Mouse (Mus musculus) stomach, embryonic 16.5 days (tissue): ENCODE measurements around the gene Tarsl2. TPM values are rescaled to one million over a fixed set of nuclear protein-coding genes. Genes with fewer than 3 reads are reported as not detected.

Experiments
- ATAC-seq: fragments of 200-750 bp; cut with Nextera tagmentation; 2 replicates; pipeline ENCODE4 v1.8.0; 2017; ENCODE audit warnings: moderate number of reproducible peaks, moderate TSS enrichment; ENCODE audit not compliant: insufficient read depth, low FRiP score
- H3K27ac ChIP-seq: fragments of 300-500 bp; sonication (generic); 2 replicates; pipeline ENCODE4 v1.5.1; 2014; ENCODE audit warnings: low read length
- H3K27me3 ChIP-seq: fragments of 300-500 bp; sonication (generic); 2 replicates; pipeline ENCODE4 v1.6.1; 2014; ENCODE audit warnings: low read length, control low read depth, mixed read lengths; ENCODE audit not compliant: control insufficient read depth, insufficient read depth
- H3K36me3 ChIP-seq: fragments of 300-500 bp; sonication (generic); 2 replicates; pipeline ENCODE4 v1.6.1; 2014; ENCODE audit warnings: low read length; ENCODE audit not compliant: control insufficient read depth, insufficient read depth
- H3K4me1 ChIP-seq: fragments of 300-500 bp; sonication (generic); 2 replicates; pipeline ENCODE4 v1.6.1; 2014; ENCODE audit warnings: low read length, control low read depth, mixed read lengths; ENCODE audit not compliant: control insufficient read depth, insufficient read depth
- H3K4me2 ChIP-seq: fragments of 300-500 bp; sonication (generic); 2 replicates; pipeline ENCODE4 v1.6.1; 2014; ENCODE audit warnings: low read depth, low read length, mixed read lengths
- H3K4me3 ChIP-seq: fragments of 300-500 bp; sonication (generic); replicated peaks from 2 replicates; pipeline ENCODE4 v1.5.1; 2014; ENCODE audit warnings: mild to moderate bottlenecking, low read length
- H3K9ac ChIP-seq: fragments of 300-500 bp; sonication (generic); 2 replicates; pipeline ENCODE4 v1.6.1; 2014; ENCODE audit warnings: low read length
- H3K9me3 ChIP-seq: fragments of 300-500 bp; sonication (generic); replicated peaks from 2 replicates; pipeline ENCODE4 v1.6.1; 2016; ENCODE audit warnings: low read length, control low read depth; ENCODE audit not compliant: control insufficient read depth
- WGBS: fragments of 180-500 bp; shearing (Covaris S2); extraction: QIAGEN DNeasy Blood & Tissue Kit; methylation state at CpG from one replicate; pipeline ENCODE4 v1.1.7; 2014; 5-methylcytosine and 5-hydroxymethylcytosine counted together
- polyA plus RNA-seq: library from polyadenylated mRNA; unstranded; fragments of >200 nt; fragmentation: Nextera tagmentation; extraction: Ambion mirVana; gene quantifications from 2 replicates; pipeline ENCODE4 v1.2.1, GENCODE M21; 2015

The Tarsl2 gene
- polyA plus RNA-seq, 1 experiment from 2014 or later, result 9.0 TPM

DNA sequence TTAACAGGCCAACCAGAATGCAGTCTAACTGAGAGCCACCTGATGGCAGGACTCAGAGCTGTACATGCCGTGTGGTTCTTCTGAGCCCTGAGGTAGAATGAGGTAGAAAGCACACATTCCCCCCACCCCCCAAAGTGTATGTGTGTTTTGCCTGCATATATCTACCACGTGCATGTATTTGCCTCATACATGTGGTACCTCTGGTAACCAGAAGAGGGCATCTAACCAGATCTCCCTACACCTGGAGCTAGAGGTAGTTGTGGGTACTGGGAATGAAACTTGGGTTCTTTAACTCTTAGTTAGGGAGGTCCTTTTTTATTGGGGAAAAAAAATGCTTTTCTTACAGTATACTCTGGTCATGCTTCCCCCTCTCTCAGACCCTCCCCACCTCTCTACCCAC, 51.8 kb downstream of the Tarsl2 start:
- no peak overlapping the region for H3K9ac ChIP-seq
- no peaks in the 10 kb centered on the region for H3K27me3 ChIP-seq
- no peak overlapping the region for H3K4me3 ChIP-seq
- peaks cover 10% of the 10 kb centered on the region; the same call in 1 of the 2 replicates for H3K36me3 ChIP-seq
- H3K27ac ChIP-seq, result no peak overlapping the region
- ATAC-seq, result no peak
- no peak overlapping the region for H3K4me2 ChIP-seq
- H3K9me3 ChIP-seq, result no peaks in the 10 kb centered on the region
- 51% methylated on average over 2 of the region's 2 CpGs for whole genome bisulfite sequencing
- peaks cover 15% of the 10 kb centered on the region for H3K4me1 ChIP-seq

DNA sequence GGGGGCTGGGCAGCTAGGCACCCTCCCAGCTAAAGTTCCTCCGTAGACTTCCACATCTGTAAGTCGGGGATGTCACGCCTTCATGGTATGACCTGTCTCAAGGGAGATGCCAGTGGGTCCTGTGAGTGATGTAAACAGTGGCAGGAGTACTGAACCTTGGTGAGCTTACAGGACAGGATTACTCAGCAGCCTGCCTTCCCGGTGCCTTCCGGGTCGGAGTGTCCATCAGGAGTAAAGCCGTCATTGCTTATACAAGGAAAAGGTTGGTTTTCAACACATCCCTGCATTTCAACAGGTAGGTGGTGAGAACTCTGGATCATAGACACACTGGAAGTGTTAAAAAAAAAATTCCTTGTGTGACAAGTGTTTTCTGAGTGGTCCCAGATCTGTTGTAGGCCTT, 57.4 kb downstream of the Tarsl2 start:
- Histone ChIP-seq H3K4me2 (no peak overlapping the region), H3K36me3 (0 out of 2 replicates have a peak, but pooled peaks cover 11% of the 10 kb centered on the region)

DNA sequence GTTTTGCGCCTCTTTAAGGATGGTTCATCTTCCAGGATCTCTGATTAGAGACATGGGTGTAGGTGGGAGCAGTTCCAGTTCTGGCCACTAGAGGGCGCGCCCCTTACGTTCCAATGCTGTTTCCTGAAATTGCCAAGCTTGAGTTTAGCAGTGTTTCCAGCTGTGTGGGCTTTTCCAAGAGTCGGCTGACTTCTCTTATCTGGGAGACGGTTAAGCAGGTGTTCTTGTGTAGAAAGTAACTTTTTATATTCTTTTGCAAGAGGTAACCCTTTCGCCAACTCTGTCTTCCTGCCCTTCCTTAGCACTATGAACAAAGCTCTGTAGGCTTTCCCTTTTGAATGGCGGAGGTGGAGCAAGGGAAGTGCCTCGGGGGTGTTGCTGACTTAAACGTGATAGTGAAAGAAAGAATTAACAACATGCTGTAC, 60.1 kb downstream of the Tarsl2 start:
- 8% methylated on average over 10 of the region's 10 CpGs for WGBS
- H3K4me2 ChIP-seq, result peak overlapping the region; percentile 49
- H3K4me3 ChIP-seq, result peak overlapping the region; percentile 37
- peak; percentile 73; the same call in 1 of the 2 replicates for ATAC-seq
- 0 out of 2 replicates have a peak, but pooled peaks cover 3% of the 10 kb centered on the region for H3K4me1 ChIP-seq
- no peaks in the 10 kb centered on the region; the same call in 1 of the 2 replicates for H3K27me3 ChIP-seq
- no peak overlapping the region; the same call in 1 of the 2 replicates for H3K27ac ChIP-seq
- H3K9ac ChIP-seq, result peak overlapping the region; percentile 43
- H3K9me3 ChIP-seq, result no peaks in the 10 kb centered on the region
- H3K36me3 ChIP-seq, result 0 out of 2 replicates have a peak, but pooled peaks cover 4% of the 10 kb centered on the region

More for the DNA sequence above, 57.4 kb downstream of the Tarsl2 start:
- Histone ChIP-seq H3K4me1 (0 out of 2 replicates have a peak, but pooled peaks cover 3% of the 10 kb centered on the region), H3K9me3 (no peaks in the 10 kb centered on the region), H3K4me3 (no peak overlapping the region), H3K27ac (no peak overlapping the region), H3K9ac (no peak overlapping the region), H3K27me3 (no peaks in the 10 kb centered on the region; the same call in 1 of the 2 replicates)
- 93% methylated on average over 7 of the region's 7 CpGs for WGBS
- no peak for ATAC-seq

DNA sequence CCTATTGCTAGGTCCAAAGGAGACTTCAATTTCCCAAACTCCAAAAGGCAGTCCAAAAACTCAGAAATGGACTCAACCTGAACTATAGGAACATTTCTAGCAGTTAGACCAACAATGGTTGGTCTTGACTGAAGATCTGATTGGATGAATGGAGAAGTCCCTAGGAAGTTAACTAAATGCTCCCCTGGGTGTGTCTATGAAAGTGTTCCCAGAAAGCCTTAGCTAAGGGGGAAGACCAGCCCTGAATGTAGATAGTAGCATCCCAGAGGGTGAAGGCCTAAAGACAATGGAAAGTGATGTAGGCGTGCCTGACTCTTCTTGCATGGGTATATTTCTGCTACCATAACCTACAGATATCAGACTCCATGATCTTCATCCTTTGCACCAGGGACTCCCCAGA, 63.8 kb downstream of the Tarsl2 start:
- Histone ChIP-seq H3K4me2 (no peak overlapping the region), H3K9me3 (no peaks in the 10 kb centered on the region), H3K36me3 (no peaks in the 10 kb centered on the region), H3K4me1 (0 out of 2 replicates have a peak, but pooled peaks cover 3% of the 10 kb centered on the region), H3K9ac (no peak overlapping the region), H3K27me3 (no peaks in the 10 kb centered on the region; the same call in 1 of the 2 replicates), H3K4me3 (no peak overlapping the region), H3K27ac (no peak overlapping the region)
- no peak for ATAC-seq
- 92% methylated on average over 1 of the region's 1 CpGs for WGBS

DNA sequence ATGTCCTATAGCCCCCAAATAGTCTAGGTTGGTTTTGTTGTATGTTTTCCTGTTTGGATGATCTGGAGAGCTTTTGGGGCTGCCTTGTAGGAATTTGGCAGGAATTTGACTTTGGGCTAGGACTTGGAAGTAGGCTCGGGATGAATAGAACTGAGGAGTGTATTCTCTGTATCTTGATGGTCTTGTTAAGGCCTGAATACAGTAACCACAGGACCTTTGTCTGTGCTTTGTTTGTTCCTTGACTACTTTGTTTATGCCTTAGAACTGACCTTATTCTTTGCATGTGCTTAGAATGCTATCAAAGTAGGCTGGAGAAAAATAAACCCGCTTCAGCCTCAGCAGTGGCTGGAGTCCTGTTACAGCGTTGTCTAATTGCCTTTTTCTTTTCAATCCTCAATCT, 65.6 kb downstream of the Tarsl2 start:
- ATAC-seq, result no peak
- no peak overlapping the region for H3K4me2 ChIP-seq
- no peaks in the 10 kb centered on the region for H3K36me3 ChIP-seq
- H3K9me3 ChIP-seq, result no peaks in the 10 kb centered on the region
- H3K27ac ChIP-seq, result no peak overlapping the region
- H3K9ac ChIP-seq, result no peak overlapping the region
- no peaks in the 10 kb centered on the region; the same call in 1 of the 2 replicates for H3K27me3 ChIP-seq
- H3K4me3 ChIP-seq, result no peak overlapping the region
- H3K4me1 ChIP-seq, result no peaks in the 10 kb centered on the region
- WGBS, result 88% methylated on average over 3 of the region's 3 CpGs

- no peaks in the 10 kb centered on the region for H3K36me3 ChIP-seq
- no peaks in the 10 kb centered on the region for H3K27me3 ChIP-seq
- H3K4me3 ChIP-seq, result no peak overlapping the region
- no peak overlapping the region for H3K9ac ChIP-seq
- H3K27ac ChIP-seq, result no peak overlapping the region
- no peak overlapping the region for H3K4me2 ChIP-seq
- H3K9me3 ChIP-seq, result no peaks in the 10 kb centered on the region
- H3K4me1 ChIP-seq, result no peaks in the 10 kb centered on the region
- WGBS, result 63% methylated on average over 5 of the region's 5 CpGs
- no peak for ATAC-seq
Observed at GRCm38 (mm10) chr7:65713782-65714181, 69.1 kb downstream of the Tarsl2 start.

- no peak overlapping the region for H3K4me2 ChIP-seq
- H3K9ac ChIP-seq, result no peak overlapping the region
- no peak overlapping the region for H3K27ac ChIP-seq
- no peaks in the 10 kb centered on the region for H3K9me3 ChIP-seq
- H3K27me3 ChIP-seq, result no peaks in the 10 kb centered on the region
- H3K4me3 ChIP-seq, result no peak overlapping the region
- no peak for ATAC-seq
- H3K36me3 ChIP-seq, result no peaks in the 10 kb centered on the region
- WGBS, result 64% methylated on average over 4 of the region's 4 CpGs
- H3K4me1 ChIP-seq, result no peaks in the 10 kb centered on the region
Observed at GRCm38 (mm10) chr7:65714304-65714703, 69.6 kb downstream of the Tarsl2 start.

- no peak overlapping the region for H3K27ac ChIP-seq
- no peaks in the 10 kb centered on the region for H3K27me3 ChIP-seq
- WGBS, result 67% methylated on average over 2 of the region's 2 CpGs
- no peaks in the 10 kb centered on the region for H3K4me1 ChIP-seq
- no peak for ATAC-seq
- no peak overlapping the region for H3K4me3 ChIP-seq
- no peaks in the 10 kb centered on the region for H3K36me3 ChIP-seq
- no peak overlapping the region for H3K4me2 ChIP-seq
- H3K9ac ChIP-seq, result no peak overlapping the region
- no peaks in the 10 kb centered on the region for H3K9me3 ChIP-seq
Observed at GRCm38 (mm10) chr7:65734024-65734423, 89.3 kb downstream of the Tarsl2 start.

DNA sequence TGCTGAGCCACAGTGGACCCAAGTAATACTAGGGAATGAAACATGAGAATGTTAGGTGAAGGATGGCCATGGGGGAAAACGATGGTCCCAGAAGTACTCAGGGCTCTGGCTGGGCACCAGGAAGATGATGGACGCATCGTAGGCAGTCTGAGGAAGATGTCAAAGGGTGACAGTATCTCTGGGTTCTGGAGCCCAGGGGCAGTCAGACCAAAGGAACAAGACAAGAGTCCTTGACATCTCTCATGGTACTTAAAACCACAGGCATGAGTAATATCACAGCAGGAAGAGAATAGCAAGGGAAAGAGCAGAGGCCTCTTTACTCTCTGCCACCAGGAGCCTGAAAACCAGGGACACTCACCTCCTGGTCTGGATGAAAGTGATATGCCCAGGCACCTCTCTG, 90.6 kb downstream of the Tarsl2 start:
- Histone ChIP-seq H3K36me3 (no peaks in the 10 kb centered on the region), H3K9ac (no peak overlapping the region), H3K27me3 (no peaks in the 10 kb centered on the region), H3K4me3 (no peak overlapping the region), H3K9me3 (no peaks in the 10 kb centered on the region), H3K4me1 (no peaks in the 10 kb centered on the region), H3K27ac (no peak overlapping the region), H3K4me2 (no peak overlapping the region)
- WGBS, result 92% methylated on average over 3 of the region's 3 CpGs
- no peak for ATAC-seq
